In genomic region chr12:32877500-32877899, GRCm38 (mm10) we compare ENCODE assay signal across 27 mouse cellular contexts. TPM values are rescaled to one million over a fixed set of nuclear protein-coding genes. Genes with fewer than 3 reads are reported as not detected.
DNase-seq lines count a peak whose midpoint lies in the region; ATAC-seq lines count a peak whose summit lies in the region.
"Had no signal": no experiment of that assay in that cellular context is flagged by ENCODE, and none has a peak within 500 bp of the region (broad histone marks: within the 10 kb centered on the region; RNA-seq: fewer than 3 reads in every experiment).

No protein-coding gene starts in this region.

- H3K27ac ChIP-seq in forebrain, embryonic 16.5 days (ENCODE audit: low read length): no peak overlapping the region
- H3K27ac ChIP-seq in forebrain, embryonic 12.5 days: no peak overlapping the region
- H3K27ac ChIP-seq in hindbrain, embryonic 15.5 days (replicated peaks): peak overlapping the region; percentile 38
- no peak overlapping the region for H3K27ac ChIP-seq in hindbrain, embryonic 10.5 days
- H3K27ac ChIP-seq in neural tube, embryonic 13.5 days (replicated peaks): peak overlapping the region; percentile 19
- H3K27ac ChIP-seq: embryonic facial prominence, embryonic 10.5 days; embryonic facial prominence, embryonic 15.5 days; layer of hippocampus, adult 2 months; left cerebral cortex, adult 2 months; liver, embryonic 14.5 days; stomach, postnatal 0 days had no signal

- DNase-seq in hindbrain, embryonic 10.5 days (ENCODE audit: low spot score): no peak
- DNase-seq in neural tube, embryonic 10.5 days (ENCODE audit: extremely low spot score, low spot score): no peak
- no peak for DNase-seq in ovary, postnatal 36 days (ENCODE audit: low spot score)
- DNase-seq: adrenal gland, adult 8-10 months; cerebellum, adult 8-10 months; gastrocnemius, postnatal 14 days; heart, postnatal 36 days; kidney, adult 11 months; kidney, postnatal 36 days; liver; lung, adult 2 months; lung, postnatal 10 days; thymus, adult 18-20 months; thymus, postnatal 25 days had no signal

- no peaks in the 10 kb centered on the region for H3K9me3 ChIP-seq in forebrain, embryonic 16.5 days (ENCODE audit: control insufficient read depth, low read length)
- no peaks in the 10 kb centered on the region for H3K9me3 ChIP-seq in forebrain, embryonic 12.5 days
- H3K9me3 ChIP-seq in hindbrain, embryonic 15.5 days: no peaks in the 10 kb centered on the region
- no peaks in the 10 kb centered on the region for H3K9me3 ChIP-seq in hindbrain, embryonic 10.5 days
- no peaks in the 10 kb centered on the region for H3K9me3 ChIP-seq in neural tube, embryonic 13.5 days
- H3K9me3 ChIP-seq: embryonic facial prominence, embryonic 10.5 days; embryonic facial prominence, embryonic 15.5 days; G1E had no signal

- H3K27me3 ChIP-seq in forebrain, embryonic 16.5 days (replicated peaks; ENCODE audit: control insufficient read depth, insufficient read depth, low read length): no peaks in the 10 kb centered on the region
- H3K27me3 ChIP-seq in forebrain, embryonic 12.5 days: no peaks in the 10 kb centered on the region
- H3K27me3 ChIP-seq in hindbrain, embryonic 15.5 days: no peaks in the 10 kb centered on the region
- no peaks in the 10 kb centered on the region for H3K27me3 ChIP-seq in hindbrain, embryonic 10.5 days (ENCODE audit: insufficient read depth, poor library complexity, severe bottlenecking)
- H3K27me3 ChIP-seq in neural tube, embryonic 13.5 days: no peaks in the 10 kb centered on the region
- H3K27me3 ChIP-seq: embryonic facial prominence, embryonic 15.5 days had no signal

- 82% methylated on average over 9 of the region's 9 CpGs for WGBS in forebrain, embryonic 16.5 days
- 93% methylated on average over 9 of the region's 9 CpGs for WGBS in forebrain, embryonic 12.5 days
- 75% methylated on average over 9 of the region's 9 CpGs for WGBS in hindbrain, embryonic 15.5 days
- WGBS in hindbrain, embryonic 10.5 days: 93% methylated on average over 9 of the region's 9 CpGs
- 87% methylated on average over 9 of the region's 9 CpGs for WGBS in neural tube, embryonic 13.5 days

- no peaks in the 10 kb centered on the region for H3K36me3 ChIP-seq in forebrain, embryonic 16.5 days (ENCODE audit: control insufficient read depth, insufficient read depth)
- H3K36me3 ChIP-seq in forebrain, embryonic 12.5 days (replicated peaks): no peaks in the 10 kb centered on the region
- no peaks in the 10 kb centered on the region for H3K36me3 ChIP-seq in hindbrain, embryonic 15.5 days
- H3K36me3 ChIP-seq in hindbrain, embryonic 10.5 days: no peaks in the 10 kb centered on the region
- H3K36me3 ChIP-seq in neural tube, embryonic 13.5 days: no peaks in the 10 kb centered on the region
- H3K36me3 ChIP-seq: embryonic facial prominence, embryonic 10.5 days; embryonic facial prominence, embryonic 15.5 days; G1E had no signal

- H3K4me3 ChIP-seq in forebrain, embryonic 16.5 days (replicated peaks; ENCODE audit: low read length): no peak overlapping the region
- no peak overlapping the region for H3K4me3 ChIP-seq in forebrain, embryonic 12.5 days (replicated peaks)
- H3K4me3 ChIP-seq in hindbrain, embryonic 15.5 days: no peak overlapping the region
- no peak overlapping the region for H3K4me3 ChIP-seq in hindbrain, embryonic 10.5 days
- no peak overlapping the region for H3K4me3 ChIP-seq in neural tube, embryonic 13.5 days
- H3K4me3 ChIP-seq: embryonic facial prominence, embryonic 10.5 days; embryonic facial prominence, embryonic 15.5 days; layer of hippocampus, adult 2 months; left cerebral cortex, adult 2 months had no signal

- ATAC-seq in forebrain, embryonic 16.5 days: peak; percentile 57
- no peak for ATAC-seq in forebrain, embryonic 12.5 days (ENCODE audit: low FRiP score)
- peak; percentile 52; the same call in 1 of the 2 replicates for ATAC-seq in hindbrain, embryonic 15.5 days (ENCODE audit: low FRiP score, low read depth)
- ATAC-seq in neural tube, embryonic 13.5 days (ENCODE audit: low read depth): no peak
- ATAC-seq: inflammation-experienced regulatory T-cells, adult 6 months had no signal

- H3K9ac ChIP-seq in forebrain, embryonic 16.5 days (replicated peaks; ENCODE audit: low read depth, low read length): no peak overlapping the region
- no peak overlapping the region for H3K9ac ChIP-seq in forebrain, embryonic 12.5 days
- H3K9ac ChIP-seq in hindbrain, embryonic 15.5 days: no peak overlapping the region
- H3K9ac ChIP-seq in neural tube, embryonic 13.5 days: no peak overlapping the region
- H3K9ac ChIP-seq: embryonic facial prominence, embryonic 15.5 days; liver, embryonic 14.5 days had no signal

- 0 out of 2 replicates have a peak, but pooled peaks cover 5% of the 10 kb centered on the region for H3K4me1 ChIP-seq in forebrain, embryonic 16.5 days (replicated peaks; ENCODE audit: control insufficient read depth, insufficient read depth, low read length)
- H3K4me1 ChIP-seq in forebrain, embryonic 12.5 days: peaks cover 4% of the 10 kb centered on the region; the same call in 1 of the 2 replicates
- H3K4me1 ChIP-seq in hindbrain, embryonic 15.5 days (replicated peaks): peaks cover 8% of the 10 kb centered on the region; the same call in 1 of the 2 replicates
- no peaks in the 10 kb centered on the region for H3K4me1 ChIP-seq in hindbrain, embryonic 10.5 days (replicated peaks)
- peaks cover 7% of the 10 kb centered on the region for H3K4me1 ChIP-seq in neural tube, embryonic 13.5 days (replicated peaks)
- H3K4me1 ChIP-seq: embryonic facial prominence, embryonic 15.5 days had no signal

- H3K4me2 ChIP-seq in forebrain, embryonic 16.5 days (ENCODE audit: low read length): no peak overlapping the region
- no peak overlapping the region for H3K4me2 ChIP-seq in forebrain, embryonic 12.5 days
- H3K4me2 ChIP-seq in hindbrain, embryonic 15.5 days: no peak overlapping the region
- H3K4me2 ChIP-seq in neural tube, embryonic 13.5 days: no peak overlapping the region
- H3K4me2 ChIP-seq: embryonic facial prominence, embryonic 15.5 days; heart, embryonic 11.5 days had no signal

RNA-seq across cellular contexts. Expression of gene Nampt, which starts 58.2 kb away (rescaled TPM):
- polyA plus RNA-seq in forebrain, embryonic 16.5 days (2015; fragmentation: Nextera tagmentation; extraction: Ambion mirVana): 39.4 and 42.2 TPM in 2 replicates
- polyA plus RNA-seq in forebrain, embryonic 12.5 days (2016; fragmentation: Nextera tagmentation; extraction: Ambion mirVana): 31.1 and 34.3 TPM in 2 replicates
- 31.0 and 31.1 TPM in 2 replicates for polyA plus RNA-seq in hindbrain, embryonic 15.5 days (2015; fragmentation: Nextera tagmentation; extraction: Ambion mirVana)
- 26.6 and 35.8 TPM in 2 replicates for polyA plus RNA-seq in hindbrain, embryonic 10.5 days (2016; fragmentation: Nextera tagmentation; extraction: Ambion mirVana)
- polyA plus RNA-seq in neural tube, embryonic 13.5 days (2015; fragmentation: Nextera tagmentation; extraction: Ambion mirVana): 34.1 and 35.0 TPM in 2 replicates

Comparison
In these comparisons a context has a peak if more than half of its experiments do, and no peak if none do; other contexts are left out.
1. ATAC-seq: peak in forebrain, embryonic 16.5 days (single experiment) and hindbrain, embryonic 15.5 days (single experiment); none in forebrain, embryonic 12.5 days (single experiment) and neural tube, embryonic 13.5 days (single experiment).
2. H3K27ac ChIP-seq: peak in hindbrain, embryonic 15.5 days (single experiment) and neural tube, embryonic 13.5 days (single experiment); none in forebrain, embryonic 16.5 days (single experiment), forebrain, embryonic 12.5 days (single experiment) and hindbrain, embryonic 10.5 days (single experiment).